24 mouse cellular contexts compared by ENCODE assay signal in the genomic region with DNA sequence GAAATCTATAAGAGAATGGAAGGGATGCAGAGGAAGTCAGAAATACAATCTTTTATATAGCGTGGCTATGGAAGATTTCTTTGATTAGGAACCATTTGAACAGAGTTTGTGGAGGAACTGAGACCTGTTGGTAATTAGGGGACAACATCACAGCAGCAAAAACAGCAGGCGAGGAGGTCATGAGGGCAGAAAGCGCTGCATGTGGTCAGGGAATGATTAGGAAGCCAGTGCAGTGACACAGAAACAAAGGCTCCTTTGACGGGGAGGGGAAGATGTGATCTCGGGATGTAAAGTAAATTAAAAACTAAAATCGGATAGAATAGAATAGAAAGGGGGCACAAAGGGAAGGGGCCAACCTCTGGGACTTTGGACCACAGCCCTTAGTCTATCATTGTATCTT.
"Had no signal": no experiment of that assay in that cellular context is flagged by ENCODE, and none has a peak within 500 bp of the region (broad histone marks: within the 10 kb centered on the region; RNA-seq: fewer than 3 reads in every experiment).

No protein-coding gene starts in this region.

- H3K4me1 ChIP-seq: limb, embryonic 13.5 days; liver, embryonic 12.5 days; liver, embryonic 15.5 days; neural tube, embryonic 12.5 days; neural tube, embryonic 15.5 days had no signal

- DNase-seq: kidney, postnatal 10 days; kidney, postnatal 36 days; layer of hippocampus, postnatal 36 days; liver; lung, adult 18-20 months; lung, postnatal 10 days; lung, postnatal 36 days; midbrain, embryonic 14.5 days; right cerebral cortex, adult 18-20 months; right cerebral cortex, postnatal 14 days; right cerebral cortex, postnatal 4 days; thymus, adult 2 months; thymus, postnatal 14 days; thymus, postnatal 4 days had no signal

- H3K9ac ChIP-seq: kidney, embryonic 15.5 days; limb, embryonic 13.5 days; liver, embryonic 12.5 days; liver, embryonic 15.5 days; lung, embryonic 15.5 days; neural tube, embryonic 12.5 days; neural tube, embryonic 15.5 days had no signal

- H3K4me3 ChIP-seq: kidney, embryonic 15.5 days; left cerebral cortex, adult 2 months; limb, embryonic 13.5 days; liver, embryonic 12.5 days; liver, embryonic 15.5 days; lung, embryonic 15.5 days; neural tube, embryonic 12.5 days; neural tube, embryonic 15.5 days had no signal

- H3K36me3 ChIP-seq: kidney, embryonic 15.5 days; limb, embryonic 13.5 days; liver, embryonic 12.5 days; liver, embryonic 15.5 days; lung, embryonic 15.5 days; neural tube, embryonic 12.5 days; neural tube, embryonic 15.5 days had no signal

- H3K27ac ChIP-seq: kidney, embryonic 15.5 days; left cerebral cortex, adult 2 months; limb, embryonic 13.5 days; liver, embryonic 12.5 days; liver, embryonic 15.5 days; lung, embryonic 15.5 days; neural tube, embryonic 12.5 days; neural tube, embryonic 15.5 days; stomach, postnatal 0 days had no signal

- H3K4me2 ChIP-seq: kidney, embryonic 15.5 days; limb, embryonic 13.5 days; liver, embryonic 12.5 days; liver, embryonic 15.5 days; lung, embryonic 15.5 days; midbrain, embryonic 11.5 days; neural tube, embryonic 12.5 days; neural tube, embryonic 15.5 days had no signal

- H3K9me3 ChIP-seq: kidney, embryonic 15.5 days; limb, embryonic 13.5 days; liver, embryonic 12.5 days; liver, embryonic 15.5 days; lung, embryonic 15.5 days; neural tube, embryonic 12.5 days; neural tube, embryonic 15.5 days had no signal

- ATAC-seq: liver, embryonic 12.5 days had no signal

- H3K27me3 ChIP-seq: kidney, embryonic 15.5 days; limb, embryonic 13.5 days; liver, embryonic 12.5 days; liver, embryonic 15.5 days; lung, embryonic 15.5 days; neural tube, embryonic 12.5 days; neural tube, embryonic 15.5 days had no signal
